Mouse (Mus musculus) heart, adult 2 months (tissue): Measurements from ENCODE around the gene Wif1. TPM values are rescaled to one million over a fixed set of nuclear protein-coding genes. Genes with fewer than 3 reads are reported as not detected.

Experiments used
- DNase-seq, 2 experiments: peaks; one replicate each; pipeline ENCODE4 v3.0.0; 2021
- H3K27ac ChIP-seq: fragments of 200-600 bp; 2 replicates; pipeline ENCODE4 v1.8.1; 2022
- H3K27me3 ChIP-seq: fragments of 200-500 bp; 2 replicates; pipeline ENCODE4 v1.6.1; 2012; ENCODE audit warnings: mild to moderate bottlenecking, low read length, inconsistent platforms, mixed read lengths; ENCODE audit not compliant: control insufficient read depth, insufficient read depth
- H3K36me3 ChIP-seq: fragments of 200-500 bp; 2 replicates; pipeline ENCODE4 v1.6.1; 2012; ENCODE audit warnings: low read length, inconsistent platforms; ENCODE audit not compliant: control insufficient read depth, insufficient read depth
- H3K4me1 ChIP-seq: fragments of 200-500 bp; 2 replicates; pipeline ENCODE4 v1.6.1; 2011; ENCODE audit warnings: low read length; ENCODE audit not compliant: control insufficient read depth, insufficient read depth
- H3K4me3 ChIP-seq: fragments of 200-600 bp; 2 replicates; pipeline ENCODE4 v1.8.1; 2022
- H3K79me2 ChIP-seq: fragments of 200-500 bp; replicated peaks from 2 replicates; pipeline ENCODE4 v1.6.1; 2012; ENCODE audit warnings: mild to moderate bottlenecking, inconsistent platforms, low read length, moderate library complexity, mixed read lengths; ENCODE audit not compliant: control insufficient read depth, insufficient read depth
- H3K9ac ChIP-seq: fragments of 200-500 bp; 2 replicates; pipeline ENCODE4 v1.6.1; 2012; ENCODE audit warnings: low read depth, mild to moderate bottlenecking, control low read depth, inconsistent platforms, low read length, mixed read lengths
- CTCF ChIP-seq: fragments of 200-600 bp; IDR thresholded peaks from 2 replicates; pipeline ENCODE4 v1.8.1; 2022; ENCODE audit warnings: antibody characterized with exemption, mild to moderate bottlenecking, moderate library complexity
- EP300 ChIP-seq: fragments of 200-500 bp; IDR thresholded peaks from 2 replicates; pipeline ENCODE4 v1.6.1; 2011; ENCODE audit warnings: low read depth, low read length, control low read depth; ENCODE audit not compliant: insufficient read depth
- POLR2A ChIP-seq: fragments of 200-500 bp; IDR thresholded peaks from 2 replicates; pipeline ENCODE4 v1.6.1; 2011; ENCODE audit warnings: mild to moderate bottlenecking, low read depth, low read length, control low read depth; ENCODE audit not compliant: insufficient read depth
- WGBS: fragments of 180-500 bp; shearing (Covaris S2); methylation state at CpG from one replicate; pipeline ENCODE4 v1.1.7; 2018; 5-methylcytosine and 5-hydroxymethylcytosine counted together
- intact Hi-C: fragments of 180-260 bp; cut with DNase I; formaldehyde crosslinking; loops from one replicate; pipeline ENCODE4 v1.15.1; 2025
- polyA plus RNA-seq: library from polyadenylated mRNA; depleted of rRNA; stranded (reverse); fragments of >200 nt; gene quantifications from 2 replicates; pipeline ENCODE4 v1.2.3, GENCODE M21; 2012
- total RNA-seq, 2 experiments: library from RNA; stranded (reverse); gene quantifications; 2 replicates each; pipeline ENCODE4 v1.2.3; 2021

Wif1 gene
- total and polyA plus RNA-seq, 3 experiments, result 2.0 to 8.6 (median 2.4) TPM

DNA sequence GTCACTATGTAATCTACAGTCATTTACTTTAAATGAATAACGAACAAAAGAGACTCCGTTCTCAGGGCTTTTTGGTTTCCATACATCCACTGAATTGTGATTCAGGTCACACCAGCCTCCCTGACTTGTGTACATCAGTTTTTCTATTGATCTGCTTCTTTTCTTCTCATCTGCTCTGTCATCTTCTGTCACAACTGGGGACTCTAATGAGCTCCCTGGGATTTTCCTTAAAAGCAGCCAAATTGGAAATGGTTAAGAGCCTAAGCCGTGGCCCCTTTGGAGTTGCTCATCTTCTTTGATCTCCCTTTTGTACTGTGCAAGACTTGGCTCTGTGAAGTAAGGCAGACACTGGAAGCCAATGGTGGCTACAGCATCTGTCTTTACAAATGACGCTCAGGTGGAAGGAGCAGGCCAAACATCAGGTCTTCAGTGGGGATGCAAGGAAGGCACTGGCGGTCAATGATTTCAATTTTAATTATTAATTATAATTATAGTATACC is 27.6 kb downstream of the Wif1 start:
- no peak for TF ChIP-seq POLR2A
- TF ChIP-seq EP300, result no peak
- no peak for TF ChIP-seq CTCF
- Histone ChIP-seq H3K4me1 (no peaks in the 10 kb centered on the region), H3K27me3 (no peaks in the 10 kb centered on the region), H3K9ac (no peak overlapping the region), H3K79me2 (no peaks in the 10 kb centered on the region), H3K4me3 (no peak overlapping the region), H3K36me3 (no peaks in the 10 kb centered on the region), H3K27ac (no peak overlapping the region)
- WGBS, result 92% methylated on average over 5 of the region's 5 CpGs
- intact Hi-C loops, result no loop called here
- DNase-seq, result no peak

DNA sequence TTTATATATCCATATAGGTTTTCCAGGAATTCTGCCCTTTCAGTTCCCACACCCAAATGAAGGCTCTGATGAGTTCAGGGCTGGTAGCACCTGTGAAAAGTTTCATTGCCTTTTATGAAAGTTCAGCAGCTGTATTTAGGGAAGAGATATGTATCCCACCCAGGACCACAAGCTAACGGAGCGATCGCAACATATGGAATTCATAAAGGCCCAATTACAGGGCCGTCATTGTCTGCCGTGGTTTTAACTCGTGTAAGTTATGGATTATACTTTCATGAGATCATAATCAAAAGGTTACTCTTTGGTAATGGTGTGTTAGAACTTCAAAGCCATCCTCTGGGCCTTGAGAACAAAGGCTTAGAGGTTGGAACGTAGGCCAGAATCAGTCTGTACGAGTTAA is 28.9 kb downstream of the Wif1 start:
- H3K36me3 ChIP-seq, result no peaks in the 10 kb centered on the region
- H3K27ac ChIP-seq, result no peak overlapping the region
- no peak for DNase-seq
- H3K4me3 ChIP-seq, result no peak overlapping the region
- intact Hi-C loops, result no loop called here
- no peaks in the 10 kb centered on the region for H3K4me1 ChIP-seq
- 93% methylated on average over 8 of the region's 8 CpGs for WGBS
- H3K79me2 ChIP-seq, result no peaks in the 10 kb centered on the region
- no peak overlapping the region for H3K9ac ChIP-seq
- TF ChIP-seq CTCF (no peak), POLR2A (no peak), EP300 (no peak)
- H3K27me3 ChIP-seq, result no peaks in the 10 kb centered on the region

DNA sequence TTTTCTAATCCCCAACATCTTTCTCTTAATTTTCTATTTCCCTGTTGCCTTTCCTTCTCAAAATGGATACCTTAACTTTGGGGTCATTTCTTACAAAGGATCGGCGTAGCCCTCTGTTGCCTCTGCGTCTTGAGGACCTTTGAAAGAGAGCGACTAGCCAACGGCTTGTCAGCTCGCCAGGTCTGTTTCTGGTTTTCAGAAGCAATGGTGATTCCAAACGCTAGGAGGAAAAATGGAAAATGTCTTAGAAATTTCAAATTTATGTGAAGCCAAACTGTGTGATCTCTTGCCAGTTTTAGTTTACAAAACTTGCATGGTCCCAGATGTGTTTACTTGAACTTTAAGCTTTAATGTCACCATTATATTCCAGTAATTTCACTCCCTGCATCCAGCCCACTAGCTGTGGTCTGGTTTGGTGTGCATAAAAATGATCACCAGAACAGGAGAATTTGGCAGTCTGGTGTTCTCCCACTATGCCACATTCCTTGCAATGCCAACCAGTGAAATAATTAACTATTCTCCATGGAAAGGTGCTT is 33.7 kb downstream of the Wif1 start:
- Histone ChIP-seq H3K4me1 (no peaks in the 10 kb centered on the region), H3K27ac (no peak overlapping the region), H3K4me3 (no peak overlapping the region), H3K9ac (no peak overlapping the region), H3K79me2 (no peaks in the 10 kb centered on the region), H3K36me3 (no peaks in the 10 kb centered on the region), H3K27me3 (no peaks in the 10 kb centered on the region)
- DNase-seq, result no peak
- WGBS, result 81% methylated on average over 7 of the region's 7 CpGs
- no peak for TF ChIP-seq CTCF
- TF ChIP-seq POLR2A, result no peak
- no peak for TF ChIP-seq EP300
- intact Hi-C loops, result no loop called here

DNA sequence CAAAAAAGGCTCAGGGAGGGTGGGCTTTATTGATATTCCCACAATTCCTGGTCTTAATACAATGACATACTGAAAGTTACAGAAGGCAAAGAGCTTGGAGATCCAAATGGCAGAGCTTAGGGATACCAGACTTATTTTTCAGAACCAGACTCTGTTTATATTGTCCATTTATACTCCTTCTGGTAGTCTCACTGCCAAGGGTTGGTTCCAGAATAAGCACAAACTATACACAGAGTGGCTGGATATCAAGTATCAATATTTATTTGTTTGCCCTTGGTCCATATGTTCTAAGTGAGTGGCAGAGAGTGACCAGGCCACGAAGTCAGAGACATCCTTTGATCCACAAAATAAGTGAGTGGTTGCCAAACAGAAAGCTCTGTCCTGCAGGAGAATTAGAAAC is 34.2 kb downstream of the Wif1 start:
- Histone ChIP-seq H3K4me3 (no peak overlapping the region), H3K27me3 (no peaks in the 10 kb centered on the region), H3K79me2 (no peaks in the 10 kb centered on the region), H3K27ac (no peak overlapping the region), H3K9ac (no peak overlapping the region), H3K36me3 (no peaks in the 10 kb centered on the region), H3K4me1 (no peaks in the 10 kb centered on the region)
- intact Hi-C loops, result no loop called here
- TF ChIP-seq CTCF (no peak), EP300 (no peak)
- no peak for DNase-seq
- WGBS, result 54% methylated on average over 1 of the region's 1 CpGs

DNA sequence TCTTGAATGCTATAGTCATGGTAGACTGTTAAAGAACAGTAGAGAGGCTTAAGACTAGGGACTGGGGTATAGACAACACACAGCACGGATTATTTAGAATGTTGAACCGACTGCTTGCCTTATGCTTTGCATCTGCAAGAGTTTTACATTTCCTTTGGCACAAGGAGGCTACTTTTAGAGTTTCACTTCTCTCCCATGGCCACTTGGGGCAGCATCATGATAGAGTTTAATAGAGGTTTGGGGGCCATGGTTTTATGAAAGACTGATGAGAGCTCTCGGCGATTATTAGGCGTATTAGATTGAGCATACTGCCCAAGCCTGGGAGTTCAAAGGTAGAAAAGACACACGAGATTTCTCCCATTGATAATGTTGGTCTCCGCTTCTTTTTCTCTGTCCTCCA is 37.0 kb downstream of the Wif1 start:
- intact Hi-C loops, result no loop called here
- DNase-seq, result no peak
- 71% methylated on average over 7 of the region's 7 CpGs for WGBS

DNA sequence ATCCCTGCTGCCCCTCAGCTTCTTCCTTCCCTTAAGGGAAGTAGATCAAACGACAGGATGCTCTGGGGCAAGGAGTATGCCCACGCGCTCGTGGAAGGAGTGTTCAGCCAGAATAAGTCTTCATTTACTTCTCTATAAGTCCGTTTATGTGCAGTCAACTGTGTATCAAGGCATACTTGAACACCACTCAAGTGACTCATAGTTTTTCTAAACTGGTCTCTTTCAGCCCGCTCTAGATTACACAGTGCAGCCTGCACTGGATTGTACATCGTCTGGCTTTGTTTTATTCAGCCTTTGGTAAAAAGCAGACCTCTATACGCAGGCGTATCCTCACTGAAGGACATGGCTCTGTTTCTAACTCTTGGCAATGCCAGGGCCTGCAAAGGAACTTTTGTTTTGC is 46.7 kb downstream of the Wif1 start:
- TF ChIP-seq POLR2A (no peak), CTCF (no peak), EP300 (no peak)
- WGBS, result 70% methylated on average over 9 of the region's 9 CpGs
- H3K27ac ChIP-seq, result no peak overlapping the region
- no peaks in the 10 kb centered on the region for H3K27me3 ChIP-seq
- no peak for DNase-seq
- no peak overlapping the region for H3K9ac ChIP-seq
- intact Hi-C loops, result no loop called here
- H3K79me2 ChIP-seq, result no peaks in the 10 kb centered on the region
- no peaks in the 10 kb centered on the region for H3K4me1 ChIP-seq
- H3K36me3 ChIP-seq, result no peaks in the 10 kb centered on the region
- no peak overlapping the region for H3K4me3 ChIP-seq

More for the DNA sequence above, 37.0 kb downstream of the Wif1 start:
- Histone ChIP-seq H3K4me3 (no peak overlapping the region), H3K27ac (no peak overlapping the region), H3K9ac (no peak overlapping the region), H3K36me3 (no peaks in the 10 kb centered on the region), H3K79me2 (no peaks in the 10 kb centered on the region), H3K4me1 (no peaks in the 10 kb centered on the region), H3K27me3 (no peaks in the 10 kb centered on the region)
- TF ChIP-seq EP300, result no peak
- TF ChIP-seq CTCF, result peak; percentile 43
